ENCODE assay signal across 7 mouse cellular contexts in genomic region chr12:84416834-84417604, GRCm38 (mm10). TPM values are rescaled to one million over a fixed set of nuclear protein-coding genes. Genes with fewer than 3 reads are reported as not detected.
DNase-seq lines count a peak whose midpoint lies in the region; ATAC-seq and TF ChIP-seq lines count a peak whose summit lies in the region.

TSS of gene Rnf113a2 (plus strand) at chr12:84417196.

- intact Hi-C loops in heart, adult 2 months (cut with DNase I), result no loop called here

- 0 out of 2 replicates have a peak, but pooled peaks cover 4% of the 10 kb centered on the region for H3K36me3 ChIP-seq in embryonic facial prominence, embryonic 13.5 days
- no peaks in the 10 kb centered on the region for H3K36me3 ChIP-seq in heart, adult 2 months (ENCODE audit: control insufficient read depth, insufficient read depth, low read length)
- no peaks in the 10 kb centered on the region for H3K36me3 ChIP-seq in kidney, adult 2 months (ENCODE audit: control insufficient read depth, insufficient read depth, low read length)
- no peaks in the 10 kb centered on the region for H3K36me3 ChIP-seq in limb, embryonic 12.5 days
- no peaks in the 10 kb centered on the region for H3K36me3 ChIP-seq in midbrain, embryonic 14.5 days (ENCODE audit: control insufficient read depth, insufficient read depth, low read length)

- TF ChIP-seq CTCF in heart, adult 2 months (IDR thresholded peaks at IDR 0.05), result no peak
- no peak for TF ChIP-seq CTCF in kidney, adult 2 months (conservative IDR thresholded peaks at IDR 0.05; ENCODE audit: insufficient read depth, insufficient read length, low read depth, low read length)

- no peak for TF ChIP-seq EP300 in heart, adult 2 months (IDR thresholded peaks at IDR 0.05; ENCODE audit: insufficient read depth, low read depth, low read length)

- H3K4me3 ChIP-seq in embryonic facial prominence, embryonic 13.5 days, result peak within 1 kb of the TSS; percentile 58
- peak within 1 kb of the TSS; percentile 62 for H3K4me3 ChIP-seq in heart, adult 2 months
- H3K4me3 ChIP-seq in kidney, adult 2 months (ENCODE audit: insufficient read depth, low read depth, low read length), result peak within 1 kb of the TSS; percentile 83
- H3K4me3 ChIP-seq in limb, embryonic 12.5 days (replicated peaks), result peak within 1 kb of the TSS; percentile 50
- peak within 1 kb of the TSS; percentile 57 for H3K4me3 ChIP-seq in midbrain, embryonic 14.5 days (replicated peaks; ENCODE audit: low read depth, low read length)

- 0 out of 2 replicates have a peak, but pooled peaks cover 4% of the 10 kb centered on the region for H3K9me3 ChIP-seq in embryonic facial prominence, embryonic 13.5 days
- H3K9me3 ChIP-seq in limb, embryonic 12.5 days, result peaks cover 8% of the 10 kb centered on the region; the same call in 1 of the 2 replicates
- H3K9me3 ChIP-seq in midbrain, embryonic 14.5 days (ENCODE audit: control insufficient read depth, low read length), result no peaks in the 10 kb centered on the region

- DNase-seq in adrenal gland, postnatal 4 days (ENCODE audit: low spot score in 2 of 2), result peak; percentile 43 to 63
- DNase-seq in heart, adult 2 months, result peak; percentile 87 to 90
- DNase-seq in kidney, adult 2 months, result peak; percentile 91
- peak; percentile 97 for DNase-seq in midbrain, embryonic 14.5 days
- peak; percentile 80 for DNase-seq in spleen, adult 12 weeks (ENCODE audit: low spot score)

- no peaks in the 10 kb centered on the region for H3K27me3 ChIP-seq in embryonic facial prominence, embryonic 13.5 days
- H3K27me3 ChIP-seq in heart, adult 2 months (ENCODE audit: control insufficient read depth, insufficient read depth, low read length), result no peaks in the 10 kb centered on the region
- no peaks in the 10 kb centered on the region for H3K27me3 ChIP-seq in kidney, adult 2 months (replicated peaks; ENCODE audit: control insufficient read depth, insufficient read depth, low read length)
- H3K27me3 ChIP-seq in limb, embryonic 12.5 days, result no peaks in the 10 kb centered on the region
- no peaks in the 10 kb centered on the region for H3K27me3 ChIP-seq in midbrain, embryonic 14.5 days (ENCODE audit: control insufficient read depth, insufficient read depth, low read length)

- peaks cover 6% of the 10 kb centered on the region for H3K4me1 ChIP-seq in embryonic facial prominence, embryonic 13.5 days
- peaks cover 1% of the 10 kb centered on the region; the same call in 1 of the 2 replicates for H3K4me1 ChIP-seq in heart, adult 2 months (ENCODE audit: control insufficient read depth, insufficient read depth, low read length)
- no peaks in the 10 kb centered on the region for H3K4me1 ChIP-seq in kidney, adult 2 months (ENCODE audit: control insufficient read depth, insufficient read depth, low read length)
- 0 out of 2 replicates have a peak, but pooled peaks cover 5% of the 10 kb centered on the region for H3K4me1 ChIP-seq in limb, embryonic 12.5 days (replicated peaks)
- no peaks in the 10 kb centered on the region for H3K4me1 ChIP-seq in midbrain, embryonic 14.5 days (ENCODE audit: control insufficient read depth, insufficient read depth, low read length)

- H3K9ac ChIP-seq in embryonic facial prominence, embryonic 13.5 days, result peak within 1 kb of the TSS; percentile 76
- H3K9ac ChIP-seq in heart, adult 2 months (ENCODE audit: low read depth, low read length), result peak within 1 kb of the TSS; percentile 87
- H3K9ac ChIP-seq in limb, embryonic 12.5 days (replicated peaks), result peak within 1 kb of the TSS; percentile 69
- peak within 1 kb of the TSS; percentile 65 for H3K9ac ChIP-seq in midbrain, embryonic 14.5 days (replicated peaks; ENCODE audit: low read length)

- TF ChIP-seq POLR2A in heart, adult 2 months (IDR thresholded peaks at IDR 0.05; ENCODE audit: insufficient read depth, low read depth, low read length), result peak; percentile 84
- TF ChIP-seq POLR2A in kidney, adult 2 months (IDR thresholded peaks at IDR 0.05; ENCODE audit: low read depth, low read length), result peak; percentile 54

- peak within 1 kb of the TSS; percentile 68 for H3K27ac ChIP-seq in embryonic facial prominence, embryonic 13.5 days
- peak within 1 kb of the TSS; percentile 77 for H3K27ac ChIP-seq in heart, adult 2 months
- peak within 1 kb of the TSS; percentile 63 for H3K27ac ChIP-seq in kidney, adult 2 months (ENCODE audit: insufficient read depth, low read depth, low read length)
- H3K27ac ChIP-seq in limb, embryonic 12.5 days, result no peak within 1 kb of the TSS
- H3K27ac ChIP-seq in midbrain, embryonic 14.5 days (replicated peaks; ENCODE audit: low read depth, low read length), result peak within 1 kb of the TSS; percentile 81

- ATAC-seq in embryonic facial prominence, embryonic 13.5 days (ENCODE audit: insufficient number of reproducible peaks, insufficient read depth, low FRiP score, low TSS enrichment, low read depth), result peak; percentile 81; the same call in 1 of the 2 replicates
- ATAC-seq in limb, embryonic 12.5 days (ENCODE audit: insufficient number of reproducible peaks, insufficient read depth, low FRiP score, low TSS enrichment, low read depth), result no peak
- peak; percentile 93 for ATAC-seq in midbrain, embryonic 14.5 days (ENCODE audit: low FRiP score, low TSS enrichment)

- no peaks in the 10 kb centered on the region for H3K79me2 ChIP-seq in heart, adult 2 months (replicated peaks; ENCODE audit: control insufficient read depth, insufficient read depth, low read length)

- peak within 1 kb of the TSS; percentile 78 for H3K4me2 ChIP-seq in embryonic facial prominence, embryonic 13.5 days
- H3K4me2 ChIP-seq in limb, embryonic 12.5 days, result peak within 1 kb of the TSS; percentile 71
- peak within 1 kb of the TSS; percentile 72 for H3K4me2 ChIP-seq in midbrain, embryonic 14.5 days (ENCODE audit: low read length)

- WGBS in embryonic facial prominence, embryonic 13.5 days, result 3% methylated on average over 50 of the region's 50 CpGs
- 3% methylated on average over 50 of the region's 50 CpGs for WGBS in heart, adult 2 months
- WGBS in kidney, adult 2 months, result 3% methylated on average over 50 of the region's 50 CpGs
- 3% methylated on average over 50 of the region's 50 CpGs for WGBS in limb, embryonic 12.5 days
- WGBS in midbrain, embryonic 14.5 days, result 3% methylated on average over 50 of the region's 50 CpGs

RNA-seq across cellular contexts. Expression of gene Rnf113a2, which starts in this region (rescaled TPM):
- total RNA-seq in adrenal gland, postnatal 4 days (2021), result 10 to 100 TPM; 19.4 to 19.6 TPM
- polyA plus RNA-seq in embryonic facial prominence, embryonic 13.5 days (2015; fragmentation: Nextera tagmentation; extraction: Ambion mirVana), result 27.9 and 36.2 TPM in 2 replicates
- total RNA-seq in heart, adult 2 months (2021), result 10 to 100 TPM in 1 of 2 experiments, 1 to 10 TPM in 1; 8.4 to 11.7 TPM
- 3.7 and 6.6 TPM in 2 replicates for polyA plus RNA-seq in heart, adult 2 months (2012; rRNA removed)
- polyA plus RNA-seq in kidney, adult 2 months (2012; rRNA removed), result 5.6 and 6.2 TPM in 2 replicates
- polyA plus RNA-seq in limb, embryonic 12.5 days (2016; fragmentation: Nextera tagmentation; extraction: Ambion mirVana), result 28.9 and 31.0 TPM in 2 replicates
- polyA plus RNA-seq in midbrain, embryonic 14.5 days (2014; fragmentation: Nextera tagmentation; extraction: Ambion mirVana), result 21.8 and 22.6 TPM in 2 replicates
